Mouse (Mus musculus) thymus, postnatal 10 days (tissue): ENCODE results near the gene Procr.

Experiments
- DNase-seq, 2 experiments: peaks; one replicate each; pipeline ENCODE4 v3.0.0; 2021; ENCODE audit warnings: low spot score in 2 of 2

Gene Procr

GRCm38 (mm10) chr2:155755746-155756145, 4.8 kb downstream of the Procr start:
- peak; percentile 31 to 69 for DNase-seq

GRCm38 (mm10) chr2:155756855-155757566, 6.1 kb downstream of the Procr start:
- no peak for DNase-seq

- peak; percentile 37 to 91 for DNase-seq
These were observed 13.9 kb downstream of the Procr start for GRCm38 (mm10) chr2:155764679-155765418.

GRCm38 (mm10) chr2:155773664-155774063, 22.7 kb downstream of the Procr start:
- DNase-seq, result no peak

- DNase-seq, result no peak
These were observed 23.5 kb downstream of the Procr start for GRCm38 (mm10) chr2:155774261-155774926.

GRCm38 (mm10) chr2:155774927-155775684, 24.2 kb downstream of the Procr start, which contains the start of gene Mmp24:
Gene Mmp24, plus strand, starts transcription at chr2:155775342.
- DNase-seq, result no peak

GRCm38 (mm10) chr2:155775685-155776263, 24.9 kb downstream of the Procr start:
- DNase-seq, result peak in 1 of 2 experiments; percentile 37

- no peak for DNase-seq
These were observed 26.1 kb downstream of the Procr start for GRCm38 (mm10) chr2:155776824-155777687.

GRCm38 (mm10) chr2:155777688-155777985, 26.7 kb downstream of the Procr start:
- DNase-seq, result no peak

- DNase-seq, result no peak
These were observed 27.1 kb downstream of the Procr start for GRCm38 (mm10) chr2:155778004-155778403.

GRCm38 (mm10) chr2:155779066-155779465, 28.1 kb downstream of the Procr start:
- DNase-seq, result no peak

- DNase-seq, result no peak
These were observed 28.6 kb downstream of the Procr start for GRCm38 (mm10) chr2:155779506-155779905.

- no peak for DNase-seq
These were observed 33.6 kb downstream of the Procr start for GRCm38 (mm10) chr2:155784534-155784933.

- no peak for DNase-seq
These were observed 36.0 kb downstream of the Procr start for GRCm38 (mm10) chr2:155786905-155787304.

- no peak for DNase-seq
These were observed 37.3 kb downstream of the Procr start for GRCm38 (mm10) chr2:155787949-155788931.

GRCm38 (mm10) chr2:155792899-155793298, 42.0 kb downstream of the Procr start:
- no peak for DNase-seq

- no peak for DNase-seq
These were observed 43.9 kb downstream of the Procr start for GRCm38 (mm10) chr2:155794674-155795445.

GRCm38 (mm10) chr2:155798613-155799012, 47.7 kb downstream of the Procr start:
- no peak for DNase-seq

GRCm38 (mm10) chr2:155802761-155803160, 51.8 kb downstream of the Procr start:
- DNase-seq, result peak in 1 of 2 experiments; percentile 26
